8 mouse cellular contexts compared by ENCODE assay signal in genomic region chr17:86293247-86293744, GRCm38 (mm10).
DNase-seq lines count a peak whose midpoint lies in the region; ATAC-seq lines count a peak whose summit lies in the region.

No protein-coding gene starts in this region.

- peak overlapping the region; percentile 27; the same call in 1 of the 2 replicates for H3K4me2 ChIP-seq in kidney, embryonic 15.5 days

- H3K9me3 ChIP-seq in kidney, embryonic 15.5 days (replicated peaks), result no peaks in the 10 kb centered on the region

- DNase-seq in CD4-positive, CD25-positive, alpha-beta regulatory T cell, adult 2 months (ENCODE audit: low read depth, low spot score), result peak; percentile 85
- DNase-seq in R1 (ENCODE audit: low read depth, low spot score), result peak; percentile 81
- DNase-seq in embryo, embryonic 10.5 days (ENCODE audit: low spot score), result peak; percentile 82
- peak; percentile 75 for DNase-seq in heart, adult 8-10 months (ENCODE audit: low spot score)
- DNase-seq in lung, postnatal 36 days, result peak; percentile 89
- DNase-seq in testis, postnatal 10 days (ENCODE audit: low spot score), result peak; percentile 56
- no peak for DNase-seq in layer of hippocampus, adult 9-10 months (ENCODE audit: low spot score)

- H3K27me3 ChIP-seq in kidney, embryonic 15.5 days, result no peaks in the 10 kb centered on the region

- WGBS in kidney, embryonic 15.5 days, result 42% methylated on average over 10 of the region's 10 CpGs

- H3K9ac ChIP-seq in kidney, embryonic 15.5 days, result no peak overlapping the region

- no peaks in the 10 kb centered on the region for H3K36me3 ChIP-seq in kidney, embryonic 15.5 days

- peaks cover 4% of the 10 kb centered on the region; the same call in 1 of the 2 replicates for H3K4me1 ChIP-seq in kidney, embryonic 15.5 days

- no peak overlapping the region for H3K4me3 ChIP-seq in kidney, embryonic 15.5 days (replicated peaks)

- ATAC-seq in kidney, embryonic 15.5 days (replicated peaks; ENCODE audit: low FRiP score), result peak; percentile 49; the same call in 1 of the 2 replicates

- no peak overlapping the region for H3K27ac ChIP-seq in kidney, embryonic 15.5 days
